Mouse (Mus musculus): Measurements from ENCODE around the gene Adprh. TPM values are rescaled to one million over a fixed set of nuclear protein-coding genes. Genes with fewer than 3 reads are reported as not detected.

Adprh gene
- 143 and 144 TPM in 2 replicates for polyA plus RNA-seq (2014; fragmentation: Nextera tagmentation; extraction: Ambion mirVana)

- Histone ChIP-seq H3K4me1 (ENCODE audit: control insufficient read depth, insufficient read depth, low read length) (peaks cover 6% of the 10 kb centered on the region; the same call in 1 of the 2 replicates), H3K36me3 (ENCODE audit: control insufficient read depth, insufficient read depth, low read length) (peaks cover 4% of the 10 kb centered on the region), H3K4me2 (ENCODE audit: low read depth) (peak within 1 kb of the TSS; percentile 78), H3K27ac (ENCODE audit: low read depth, low read length) (peak within 1 kb of the TSS; percentile 69), H3K9me3 (ENCODE audit: control insufficient read depth, low read length) (no peaks in the 10 kb centered on the region), H3K27me3 (ENCODE audit: control insufficient read depth, insufficient read depth, low read length) (no peaks in the 10 kb centered on the region), H3K4me3 (ENCODE audit: low read depth, low read length) (peak within 1 kb of the TSS; percentile 62), H3K9ac (ENCODE audit: low read length) (peak within 1 kb of the TSS; percentile 95)
- ATAC-seq (ENCODE audit: insufficient read depth, low FRiP score, low TSS enrichment): peak; percentile 96
- under 1% methylated on average over 54 of the region's 61 CpGs for WGBS
- peak; percentile 91 for DNase-seq (ENCODE audit: low spot score)
Observed at GRCm38 (mm10) chr16:38452442-38453202, at the start of gene Adprh. Gene Adprh, minus strand, starts transcription at chr16:38452703.

- no peak for ATAC-seq (ENCODE audit: insufficient read depth, low FRiP score, low TSS enrichment)
- no peak overlapping the region for H3K4me3 ChIP-seq (ENCODE audit: low read depth, low read length)
- H3K27ac ChIP-seq (ENCODE audit: low read depth, low read length): no peak overlapping the region
- no peaks in the 10 kb centered on the region for H3K4me1 ChIP-seq (ENCODE audit: control insufficient read depth, insufficient read depth, low read length)
- DNase-seq (ENCODE audit: low spot score): no peak
- 86% methylated on average over 7 of the region's 7 CpGs for WGBS
- no peaks in the 10 kb centered on the region for H3K9me3 ChIP-seq (ENCODE audit: control insufficient read depth, low read length)
- H3K36me3 ChIP-seq (ENCODE audit: control insufficient read depth, insufficient read depth, low read length): peaks cover 2% of the 10 kb centered on the region; the same call in 1 of the 2 replicates
- no peak overlapping the region for H3K4me2 ChIP-seq (ENCODE audit: low read depth)
- H3K9ac ChIP-seq (ENCODE audit: low read length): no peak overlapping the region
- H3K27me3 ChIP-seq (ENCODE audit: control insufficient read depth, insufficient read depth, low read length): no peaks in the 10 kb centered on the region
Observed at GRCm38 (mm10) chr16:38496604-38497140, 44.2 kb upstream of the Adprh start.

GRCm38 (mm10) chr16:38493890-38494289, 41.4 kb upstream of the Adprh start:
- Histone ChIP-seq H3K27me3 (ENCODE audit: control insufficient read depth, insufficient read depth, low read length) (no peaks in the 10 kb centered on the region), H3K27ac (ENCODE audit: low read depth, low read length) (no peak overlapping the region), H3K4me1 (ENCODE audit: control insufficient read depth, insufficient read depth, low read length) (no peaks in the 10 kb centered on the region), H3K4me3 (ENCODE audit: low read depth, low read length) (no peak overlapping the region), H3K9ac (ENCODE audit: low read length) (no peak overlapping the region), H3K36me3 (ENCODE audit: control insufficient read depth, insufficient read depth, low read length) (peaks cover under 1% of the 10 kb centered on the region; the same call in 1 of the 2 replicates), H3K4me2 (ENCODE audit: low read depth) (no peak overlapping the region), H3K9me3 (ENCODE audit: control insufficient read depth, low read length) (no peaks in the 10 kb centered on the region)
- no peak for DNase-seq (ENCODE audit: low spot score)
- WGBS: 87% methylated on average over 10 of the region's 10 CpGs
- no peak for ATAC-seq (ENCODE audit: insufficient read depth, low FRiP score, low TSS enrichment)

GRCm38 (mm10) chr16:38492551-38492950, 40.0 kb upstream of the Adprh start:
- no peaks in the 10 kb centered on the region for H3K36me3 ChIP-seq (ENCODE audit: control insufficient read depth, insufficient read depth, low read length)
- no peak overlapping the region for H3K9ac ChIP-seq (ENCODE audit: low read length)
- no peak overlapping the region for H3K4me2 ChIP-seq (ENCODE audit: low read depth)
- H3K27ac ChIP-seq (ENCODE audit: low read depth, low read length): no peak overlapping the region
- DNase-seq (ENCODE audit: low spot score) (no peak), ATAC-seq (ENCODE audit: insufficient read depth, low FRiP score, low TSS enrichment) (no peak)
- H3K27me3 ChIP-seq (ENCODE audit: control insufficient read depth, insufficient read depth, low read length): no peaks in the 10 kb centered on the region
- WGBS: 86% methylated on average over 3 of the region's 3 CpGs
- no peaks in the 10 kb centered on the region for H3K9me3 ChIP-seq (ENCODE audit: control insufficient read depth, low read length)
- no peaks in the 10 kb centered on the region for H3K4me1 ChIP-seq (ENCODE audit: control insufficient read depth, insufficient read depth, low read length)
- H3K4me3 ChIP-seq (ENCODE audit: low read depth, low read length): no peak overlapping the region

GRCm38 (mm10) chr16:38483582-38484309, 31.2 kb upstream of the Adprh start:
- Histone ChIP-seq H3K36me3 (ENCODE audit: control insufficient read depth, insufficient read depth, low read length) (no peaks in the 10 kb centered on the region), H3K4me2 (ENCODE audit: low read depth) (peak overlapping the region; percentile 45), H3K27ac (ENCODE audit: low read depth, low read length) (no peak overlapping the region), H3K4me1 (ENCODE audit: control insufficient read depth, insufficient read depth, low read length) (no peaks in the 10 kb centered on the region), H3K4me3 (ENCODE audit: low read depth, low read length) (peak overlapping the region; percentile 25), H3K9me3 (ENCODE audit: control insufficient read depth, low read length) (no peaks in the 10 kb centered on the region), H3K27me3 (ENCODE audit: control insufficient read depth, insufficient read depth, low read length) (peaks cover 8% of the 10 kb centered on the region; the same call in 1 of the 2 replicates), H3K9ac (ENCODE audit: low read length) (no peak overlapping the region)
- ATAC-seq (ENCODE audit: insufficient read depth, low FRiP score, low TSS enrichment) (0 out of 2 replicates have a peak, but pooled peaks have one; percentile 23), DNase-seq (ENCODE audit: low spot score) (no peak)
- 34% methylated on average over 39 of the region's 42 CpGs for WGBS

- H3K9ac ChIP-seq (ENCODE audit: low read length): no peak overlapping the region
- peak; percentile 46 for DNase-seq (ENCODE audit: low spot score)
Observed at GRCm38 (mm10) chr16:38482780-38483562, 30.5 kb upstream of the Adprh start.

GRCm38 (mm10) chr16:38481327-38481726, 28.8 kb upstream of the Adprh start:
- Histone ChIP-seq H3K4me2 (ENCODE audit: low read depth) (no peak overlapping the region), H3K36me3 (ENCODE audit: control insufficient read depth, insufficient read depth, low read length) (no peaks in the 10 kb centered on the region), H3K27ac (ENCODE audit: low read depth, low read length) (no peak overlapping the region), H3K4me1 (ENCODE audit: control insufficient read depth, insufficient read depth, low read length) (no peaks in the 10 kb centered on the region), H3K9ac (ENCODE audit: low read length) (no peak overlapping the region), H3K27me3 (ENCODE audit: control insufficient read depth, insufficient read depth, low read length) (peaks cover 8% of the 10 kb centered on the region; the same call in 1 of the 2 replicates), H3K4me3 (ENCODE audit: low read depth, low read length) (no peak overlapping the region), H3K9me3 (ENCODE audit: control insufficient read depth, low read length) (no peaks in the 10 kb centered on the region)
- ATAC-seq (ENCODE audit: insufficient read depth, low FRiP score, low TSS enrichment) (no peak), DNase-seq (ENCODE audit: low spot score) (no peak)
- 81% methylated on average over 4 of the region's 4 CpGs for WGBS

More at GRCm38 (mm10) chr16:38482780-38483562, 30.5 kb upstream of the Adprh start:
- ATAC-seq (ENCODE audit: insufficient read depth, low FRiP score, low TSS enrichment): 0 out of 2 replicates have a peak, but pooled peaks have one; percentile 35
- Histone ChIP-seq H3K27ac (ENCODE audit: low read depth, low read length) (no peak overlapping the region), H3K4me1 (ENCODE audit: control insufficient read depth, insufficient read depth, low read length) (no peaks in the 10 kb centered on the region), H3K4me2 (ENCODE audit: low read depth) (peak overlapping the region; percentile 45), H3K27me3 (ENCODE audit: control insufficient read depth, insufficient read depth, low read length) (peaks cover 8% of the 10 kb centered on the region; the same call in 1 of the 2 replicates), H3K4me3 (ENCODE audit: low read depth, low read length) (peak overlapping the region; percentile 25), H3K9me3 (ENCODE audit: control insufficient read depth, low read length) (no peaks in the 10 kb centered on the region), H3K36me3 (ENCODE audit: control insufficient read depth, insufficient read depth, low read length) (no peaks in the 10 kb centered on the region)
- 22% methylated on average over 32 of the region's 32 CpGs for WGBS

- WGBS: 94% methylated on average over 3 of the region's 3 CpGs
- no peak overlapping the region for H3K4me3 ChIP-seq (ENCODE audit: low read depth, low read length)
- H3K4me2 ChIP-seq (ENCODE audit: low read depth): no peak overlapping the region
- H3K27me3 ChIP-seq (ENCODE audit: control insufficient read depth, insufficient read depth, low read length): peaks cover 4% of the 10 kb centered on the region; the same call in 1 of the 2 replicates
- ATAC-seq (ENCODE audit: insufficient read depth, low FRiP score, low TSS enrichment) (no peak), DNase-seq (ENCODE audit: low spot score) (no peak)
- no peaks in the 10 kb centered on the region for H3K36me3 ChIP-seq (ENCODE audit: control insufficient read depth, insufficient read depth, low read length)
- no peak overlapping the region for H3K9ac ChIP-seq (ENCODE audit: low read length)
- no peaks in the 10 kb centered on the region for H3K9me3 ChIP-seq (ENCODE audit: control insufficient read depth, low read length)
- no peaks in the 10 kb centered on the region for H3K4me1 ChIP-seq (ENCODE audit: control insufficient read depth, insufficient read depth, low read length)
- H3K27ac ChIP-seq (ENCODE audit: low read depth, low read length): no peak overlapping the region
Observed at GRCm38 (mm10) chr16:38478296-38478695, 25.8 kb upstream of the Adprh start.
